Mouse (Mus musculus) forebrain, embryonic 16.5 days (tissue): Measurements from ENCODE around the gene Rpl37a. TPM values are rescaled to one million over a fixed set of nuclear protein-coding genes. Genes with fewer than 3 reads are reported as not detected.

Experiments
- ATAC-seq: fragments of 200-750 bp; cut with Nextera tagmentation; 2 replicates; pipeline ENCODE4 v1.8.0; 2017; ENCODE audit warnings: mild to moderate bottlenecking, moderate library complexity
- H3K27ac ChIP-seq: fragments of 300-500 bp; sonication (generic); 2 replicates; pipeline ENCODE4 v1.5.1; 2014; ENCODE audit warnings: low read length, control low read depth
- H3K27me3 ChIP-seq: fragments of 300-500 bp; sonication (generic); replicated peaks from 2 replicates; pipeline ENCODE4 v1.6.1; 2014; ENCODE audit warnings: low read length; ENCODE audit not compliant: control insufficient read depth, insufficient read depth
- H3K36me3 ChIP-seq: fragments of 300-500 bp; sonication (generic); 2 replicates; pipeline ENCODE4 v1.6.1; 2014; ENCODE audit not compliant: control insufficient read depth, insufficient read depth
- H3K4me1 ChIP-seq: fragments of 300-500 bp; sonication (generic); replicated peaks from 2 replicates; pipeline ENCODE4 v1.6.1; 2014; ENCODE audit warnings: low read length; ENCODE audit not compliant: control insufficient read depth, insufficient read depth
- H3K4me2 ChIP-seq: fragments of 300-500 bp; sonication (generic); 2 replicates; pipeline ENCODE4 v1.6.1; 2014; ENCODE audit warnings: mild to moderate bottlenecking, low read length, control low read depth
- H3K4me3 ChIP-seq: fragments of 300-500 bp; sonication (generic); replicated peaks from 2 replicates; pipeline ENCODE4 v1.5.1; 2014; ENCODE audit warnings: mild to moderate bottlenecking, low read length, control low read depth
- H3K9ac ChIP-seq: fragments of 300-500 bp; sonication (generic); replicated peaks from 2 replicates; pipeline ENCODE4 v1.6.1; 2014; ENCODE audit warnings: low read depth, low read length, control low read depth
- H3K9me3 ChIP-seq: fragments of 300-500 bp; sonication (generic); 2 replicates; pipeline ENCODE4 v1.6.1; 2016; ENCODE audit warnings: low read length; ENCODE audit not compliant: control insufficient read depth
- WGBS: fragments of 180-500 bp; shearing (Covaris S2); extraction: QIAGEN DNeasy Blood & Tissue Kit; methylation state at CpG from one replicate; pipeline ENCODE4 v1.1.7; 2014; 5-methylcytosine and 5-hydroxymethylcytosine counted together
- polyA plus RNA-seq: library from polyadenylated mRNA; unstranded; fragments of >200 nt; fragmentation: Nextera tagmentation; extraction: Ambion mirVana; gene quantifications from 2 replicates; pipeline ENCODE4 v1.2.1, GENCODE M21; 2015

The Rpl37a gene
- polyA plus RNA-seq, result 951 and 957 TPM in 2 replicates

GRCm38 (mm10) chr1:72710753-72711653, at the start of gene Rpl37a:
Gene Rpl37a, plus strand, starts transcription at chr1:72711290.
- ATAC-seq, result peak; percentile 96
- Histone ChIP-seq H3K9ac (peak within 1 kb of the TSS; percentile 78), H3K4me3 (peak within 1 kb of the TSS; percentile 78), H3K9me3 (no peaks in the 10 kb centered on the region), H3K4me2 (peak within 1 kb of the TSS; percentile 62), H3K27ac (peak within 1 kb of the TSS; percentile 90), H3K27me3 (no peaks in the 10 kb centered on the region), H3K4me1 (peaks cover 14% of the 10 kb centered on the region), H3K36me3 (peaks cover 9% of the 10 kb centered on the region; the same call in 1 of the 2 replicates)
- WGBS, result 3% methylated on average over 68 of the region's 68 CpGs

- ATAC-seq, result 0 out of 2 replicates have a peak, but pooled peaks have one; percentile 33
These were observed 38.0 kb upstream of the Rpl37a start for GRCm38 (mm10) chr1:72673070-72673469.

GRCm38 (mm10) chr1:72696256-72696655, 14.8 kb upstream of the Rpl37a start:
- 59% methylated on average over 3 of the region's 3 CpGs for WGBS
- ATAC-seq, result no peak
- H3K9me3 ChIP-seq, result no peaks in the 10 kb centered on the region
- no peak overlapping the region for H3K27ac ChIP-seq
- H3K27me3 ChIP-seq, result no peaks in the 10 kb centered on the region
- H3K9ac ChIP-seq, result no peak overlapping the region
- no peaks in the 10 kb centered on the region for H3K36me3 ChIP-seq
- no peak overlapping the region for H3K4me2 ChIP-seq
- H3K4me1 ChIP-seq, result no peaks in the 10 kb centered on the region
- H3K4me3 ChIP-seq, result no peak overlapping the region

More at GRCm38 (mm10) chr1:72673070-72673469, 38.0 kb upstream of the Rpl37a start:
- Histone ChIP-seq H3K27me3 (no peaks in the 10 kb centered on the region), H3K4me2 (no peak overlapping the region), H3K27ac (no peak overlapping the region), H3K36me3 (no peaks in the 10 kb centered on the region), H3K9ac (no peak overlapping the region), H3K9me3 (no peaks in the 10 kb centered on the region), H3K4me3 (no peak overlapping the region), H3K4me1 (no peaks in the 10 kb centered on the region)
- WGBS, result 34% methylated on average over 3 of the region's 3 CpGs

- no peaks in the 10 kb centered on the region for H3K36me3 ChIP-seq
These were observed 12.4 kb upstream of the Rpl37a start for GRCm38 (mm10) chr1:72698651-72699050.

GRCm38 (mm10) chr1:72700479-72700878, 10.6 kb upstream of the Rpl37a start, which contains the start of gene Ankar:
Gene Ankar, minus strand, starts transcription at chr1:72700579.
- no peaks in the 10 kb centered on the region for H3K36me3 ChIP-seq
- no peaks in the 10 kb centered on the region for H3K9me3 ChIP-seq
- no peaks in the 10 kb centered on the region for H3K27me3 ChIP-seq
- H3K27ac ChIP-seq, result no peak within 1 kb of the TSS
- no peak within 1 kb of the TSS for H3K4me3 ChIP-seq
- H3K4me2 ChIP-seq, result no peak within 1 kb of the TSS
- 83% methylated on average over 11 of the region's 11 CpGs for WGBS
- no peak for ATAC-seq
- H3K4me1 ChIP-seq, result no peaks in the 10 kb centered on the region
- H3K9ac ChIP-seq, result no peak within 1 kb of the TSS

More at GRCm38 (mm10) chr1:72698651-72699050, 12.4 kb upstream of the Rpl37a start:
- no peak overlapping the region for H3K4me3 ChIP-seq
- 46% methylated on average over 4 of the region's 4 CpGs for WGBS
- no peaks in the 10 kb centered on the region for H3K27me3 ChIP-seq
- no peak overlapping the region for H3K27ac ChIP-seq
- H3K9ac ChIP-seq, result no peak overlapping the region
- no peaks in the 10 kb centered on the region for H3K4me1 ChIP-seq
- no peak overlapping the region for H3K4me2 ChIP-seq
- H3K9me3 ChIP-seq, result no peaks in the 10 kb centered on the region
- ATAC-seq, result no peak

- no peak for ATAC-seq
- Histone ChIP-seq H3K27ac (no peak overlapping the region), H3K4me1 (peaks cover 6% of the 10 kb centered on the region), H3K9ac (no peak overlapping the region), H3K4me2 (no peak overlapping the region), H3K4me3 (no peak overlapping the region), H3K36me3 (no peaks in the 10 kb centered on the region), H3K9me3 (no peaks in the 10 kb centered on the region), H3K27me3 (no peaks in the 10 kb centered on the region)
- 78% methylated on average over 4 of the region's 4 CpGs for WGBS
These were observed 3.6 kb upstream of the Rpl37a start for GRCm38 (mm10) chr1:72707525-72707924.

GRCm38 (mm10) chr1:72711684-72712083, 594 bp downstream of the Rpl37a start:
- Histone ChIP-seq H3K4me3 (peak overlapping the region; percentile 78), H3K27me3 (no peaks in the 10 kb centered on the region), H3K36me3 (peaks cover 9% of the 10 kb centered on the region; the same call in 1 of the 2 replicates), H3K27ac (peak overlapping the region; percentile 86), H3K4me1 (peaks cover 14% of the 10 kb centered on the region), H3K9ac (peak overlapping the region; percentile 78), H3K9me3 (no peaks in the 10 kb centered on the region), H3K4me2 (peak overlapping the region; percentile 62)
- ATAC-seq, result no peak
- WGBS, result under 1% methylated on average over 17 of the region's 17 CpGs

GRCm38 (mm10) chr1:72714547-72714946, 3.5 kb downstream of the Rpl37a start:
- H3K4me2 ChIP-seq, result no peak overlapping the region
- whole genome bisulfite sequencing, result 71% methylated on average over 4 of the region's 4 CpGs
- no peak overlapping the region for H3K9ac ChIP-seq
- no peaks in the 10 kb centered on the region for H3K27me3 ChIP-seq
- no peak overlapping the region for H3K4me3 ChIP-seq
- no peak for ATAC-seq
- H3K4me1 ChIP-seq, result peaks cover 14% of the 10 kb centered on the region
- no peak overlapping the region for H3K27ac ChIP-seq
- peaks cover 9% of the 10 kb centered on the region; the same call in 1 of the 2 replicates for H3K36me3 ChIP-seq
- no peaks in the 10 kb centered on the region for H3K9me3 ChIP-seq

GRCm38 (mm10) chr1:72715065-72715464, 4.0 kb downstream of the Rpl37a start:
- ATAC-seq, result no peak
- Histone ChIP-seq H3K4me1 (peaks cover 14% of the 10 kb centered on the region), H3K9ac (no peak overlapping the region), H3K9me3 (no peaks in the 10 kb centered on the region), H3K27ac (no peak overlapping the region), H3K36me3 (peaks cover 9% of the 10 kb centered on the region; the same call in 1 of the 2 replicates), H3K4me3 (no peak overlapping the region), H3K4me2 (no peak overlapping the region), H3K27me3 (no peaks in the 10 kb centered on the region)
- WGBS, result 91% methylated on average over 1 of the region's 1 CpGs
